Mouse (Mus musculus) heart, postnatal 36 days (tissue): Measurements from ENCODE around the gene Mxd3. TPM values are rescaled to one million over a fixed set of nuclear protein-coding genes. Genes with fewer than 3 reads are reported as not detected.

Source experiments
- DNase-seq, 2 experiments: peaks; one replicate each; pipeline ENCODE4 v3.0.0; 2021 to 2022
- intact Hi-C: fragments of 180-260 bp; cut with DNase I; formaldehyde crosslinking; loops from one replicate; pipeline ENCODE4 v1.15.1; 2025
- total RNA-seq, 2 experiments: library from RNA; stranded (reverse); gene quantifications; 2 replicates each; pipeline ENCODE4 v1.2.3; 2021

Gene Mxd3
- under 1 TPM; 0.33 to 0.53 TPM for total RNA-seq

- intact Hi-C loops: loop anchor here (2.0 to 10.0 kb wide), 2 partner anchors 31 to 225 kb away; partner anchors contain the start of genes Uimc1 and Zfp346
- DNase-seq: peak; percentile 74 to 90
Measured at GRCm38 (mm10) chr13:55329683-55330566, at the start of gene Mxd3. Gene Mxd3, minus strand, starts transcription at chr13:55329823.

GRCm38 (mm10) chr13:55378907-55379580 is 49.4 kb upstream of the Mxd3 start:
- intact Hi-C loops: no loop called here
- DNase-seq: no peak

GRCm38 (mm10) chr13:55375877-55376276 is 46.3 kb upstream of the Mxd3 start:
- DNase-seq: no peak

GRCm38 (mm10) chr13:55374206-55374924 is 44.7 kb upstream of the Mxd3 start:
- no peak for DNase-seq
- intact Hi-C loops: no loop called here

More at GRCm38 (mm10) chr13:55375877-55376276, 46.3 kb upstream of the Mxd3 start:
- intact Hi-C loops: no loop called here

- DNase-seq: no peak
Measured at GRCm38 (mm10) chr13:55371740-55372139, 42.1 kb upstream of the Mxd3 start.

GRCm38 (mm10) chr13:55371007-55371681 is 41.5 kb upstream of the Mxd3 start:
- intact Hi-C loops: no loop called here
- peak in 1 of 2 experiments; percentile 12 for DNase-seq

More at GRCm38 (mm10) chr13:55371740-55372139, 42.1 kb upstream of the Mxd3 start:
- intact Hi-C loops: no loop called here

GRCm38 (mm10) chr13:55370234-55370633 is 40.6 kb upstream of the Mxd3 start:
- peak; percentile 14 to 27 for DNase-seq
- intact Hi-C loops: no loop called here

GRCm38 (mm10) chr13:55369531-55370114 is 40.0 kb upstream of the Mxd3 start, which contains the start of gene Rgs14:
Gene Rgs14, plus strand, starts transcription at chr13:55369732.
- peak; percentile 26 to 43 for DNase-seq
- intact Hi-C loops: no loop called here

GRCm38 (mm10) chr13:55368401-55368800 is 38.8 kb upstream of the Mxd3 start:
- no peak for DNase-seq
- intact Hi-C loops: no loop called here

- intact Hi-C loops: no loop called here
Measured at GRCm38 (mm10) chr13:55362453-55363060, 32.9 kb upstream of the Mxd3 start, which contains the start of gene Lman2. Gene Lman2, minus strand, starts transcription at chr13:55362783.

GRCm38 (mm10) chr13:55361974-55362452 is 32.4 kb upstream of the Mxd3 start:
- DNase-seq: no peak
- intact Hi-C loops: loop anchor here (2.0 kb wide), 1 partner anchor 31 kb away; no protein-coding TSS in a partner anchor

More at GRCm38 (mm10) chr13:55362453-55363060, 32.9 kb upstream of the Mxd3 start, which contains the start of gene Lman2:
- peak; percentile 91 to 94 for DNase-seq

GRCm38 (mm10) chr13:55361145-55361544 is 31.5 kb upstream of the Mxd3 start:
- intact Hi-C loops: loop anchor here (2.0 kb wide), 1 partner anchor 30 kb away; no protein-coding TSS in a partner anchor
- no peak for DNase-seq

GRCm38 (mm10) chr13:55346745-55347144 is 17.1 kb upstream of the Mxd3 start:
- intact Hi-C loops: no loop called here
- DNase-seq: no peak

- no peak for DNase-seq
- intact Hi-C loops: no loop called here
Measured at GRCm38 (mm10) chr13:55344286-55344685, 14.7 kb upstream of the Mxd3 start.

- no peak for DNase-seq
- intact Hi-C loops: no loop called here
Measured at GRCm38 (mm10) chr13:55342469-55342868, 12.8 kb upstream of the Mxd3 start.

GRCm38 (mm10) chr13:55339259-55339658 is 9.6 kb upstream of the Mxd3 start:
- no peak for DNase-seq
- intact Hi-C loops: no loop called here

- intact Hi-C loops: no loop called here
- DNase-seq: no peak
Measured at GRCm38 (mm10) chr13:55338131-55339054, 8.8 kb upstream of the Mxd3 start.
